Mouse (Mus musculus): ENCODE results near the gene Cyp3a44.
"Not testable (repeated sequence)": the region's sequence is repeated elsewhere in the genome, so short reads cannot be mapped to it uniquely, and the experiment has no call there.

Cyp3a44 gene

GRCm38 (mm10) chr5:145805796-145806195, at the start of gene Cyp3a44:
Cyp3a44 (minus strand) TSS chr5:145805874.
- DNase-seq = not testable (repeated sequence)

GRCm38 (mm10) chr5:145800229-145800628, 5.4 kb downstream of the Cyp3a44 start:
- not testable (repeated sequence) for DNase-seq

- DNase-seq = not testable (repeated sequence)
These were observed 12.4 kb downstream of the Cyp3a44 start for GRCm38 (mm10) chr5:145793232-145793631.

- not testable (repeated sequence) for DNase-seq
These were observed 68.2 kb downstream of the Cyp3a44 start for GRCm38 (mm10) chr5:145737512-145737911.

Measured in layer of hippocampus, adult 9-11 months (tissue).